Mouse (Mus musculus): Measurements from ENCODE around the gene Gsc.
"Not testable (repeated sequence)": the region's sequence is repeated elsewhere in the genome, so short reads cannot be mapped to it uniquely, and the experiment has no call there.

Gene Gsc

GRCm38 (mm10) chr12:104450257-104450656 lies 22.9 kb downstream of the Gsc start:
- DNase-seq = no peak

GRCm38 (mm10) chr12:104448099-104448498 lies 25.0 kb downstream of the Gsc start:
- DNase-seq = peak; percentile 20

GRCm38 (mm10) chr12:104447056-104447455 lies 26.1 kb downstream of the Gsc start:
- DNase-seq = not testable (repeated sequence)

GRCm38 (mm10) chr12:104443716-104444115 lies 29.4 kb downstream of the Gsc start:
- DNase-seq = no peak

- peak; percentile 77 for DNase-seq
Measured at GRCm38 (mm10) chr12:104440087-104440760, 32.9 kb downstream of the Gsc start.

GRCm38 (mm10) chr12:104433951-104434735 lies 39.0 kb downstream of the Gsc start:
- DNase-seq = no peak

- DNase-seq = no peak
Measured at GRCm38 (mm10) chr12:104433214-104433613, 39.9 kb downstream of the Gsc start.

- no peak for DNase-seq
Measured at GRCm38 (mm10) chr12:104431359-104431758, 41.8 kb downstream of the Gsc start.

GRCm38 (mm10) chr12:104426915-104427314 lies 46.2 kb downstream of the Gsc start:
- DNase-seq = no peak

- no peak for DNase-seq
Measured at GRCm38 (mm10) chr12:104425591-104425990, 47.5 kb downstream of the Gsc start.

- no peak for DNase-seq
Measured at GRCm38 (mm10) chr12:104422615-104423392, 50.3 kb downstream of the Gsc start.

All from cerebellum, adult 11 months (tissue).